Mouse (Mus musculus): ENCODE measurements at regions not wholly inside any gene's neighbourhood (a gene's known extent, or its start where the extent isn't known, plus 50 kb on each side); places are given as distances from the start of the nearest gene placed in this dataset.

GRCm38 (mm10) chr1:138343451-138343850 is 69.9 kb downstream of the Atp6v1g3 start:
- no peak for DNase-seq (ENCODE audit: low spot score in 2 of 2)

- no peak for DNase-seq (ENCODE audit: low spot score in 2 of 2)
These were observed 71.4 kb downstream of the Atp6v1g3 start for GRCm38 (mm10) chr1:138344920-138345319.

- peak in 1 of 2 experiments; percentile 29 for DNase-seq (ENCODE audit: low spot score in 2 of 2)
These were observed 72.5 kb downstream of the Atp6v1g3 start for GRCm38 (mm10) chr1:138345992-138346391.

GRCm38 (mm10) chr1:138346904-138347303 is 73.4 kb downstream of the Atp6v1g3 start:
- DNase-seq (ENCODE audit: low spot score in 2 of 2): no peak

- no peak for DNase-seq (ENCODE audit: low spot score in 2 of 2)
These were observed 74.9 kb downstream of the Atp6v1g3 start for GRCm38 (mm10) chr1:138348447-138348846.

GRCm38 (mm10) chr1:138349099-138349498 is 75.6 kb downstream of the Atp6v1g3 start:
- no peak for DNase-seq (ENCODE audit: low spot score in 2 of 2)

- no peak for DNase-seq (ENCODE audit: low spot score in 2 of 2)
These were observed 82.9 kb downstream of the Atp6v1g3 start for GRCm38 (mm10) chr1:138356407-138356806.

- DNase-seq (ENCODE audit: low spot score in 2 of 2): no peak
These were observed 89.3 kb downstream of the Atp6v1g3 start for GRCm38 (mm10) chr1:138362684-138363472.

- no peak for DNase-seq (ENCODE audit: low spot score in 2 of 2)
These were observed 96.5 kb downstream of the Atp6v1g3 start for GRCm38 (mm10) chr1:138369953-138370482.

GRCm38 (mm10) chr1:138371474-138371873 is 97.9 kb downstream of the Atp6v1g3 start:
- DNase-seq (ENCODE audit: low spot score in 2 of 2): no peak

- no peak for DNase-seq (ENCODE audit: low spot score in 2 of 2)
These were observed 110.6 kb downstream of the Atp6v1g3 start for GRCm38 (mm10) chr1:138384146-138384545.

- peak in 1 of 2 experiments; percentile 23 for DNase-seq (ENCODE audit: low spot score in 2 of 2)
These were observed 111.8 kb downstream of the Atp6v1g3 start for GRCm38 (mm10) chr1:138385156-138385841.

- no peak for DNase-seq (ENCODE audit: low spot score in 2 of 2)
These were observed 112.5 kb downstream of the Atp6v1g3 start for GRCm38 (mm10) chr1:138386001-138386400.

GRCm38 (mm10) chr1:138388634-138389033 is 115.1 kb downstream of the Atp6v1g3 start:
- peak; percentile 28 to 77 for DNase-seq (ENCODE audit: low spot score in 2 of 2)

- no peak for DNase-seq (ENCODE audit: low spot score in 2 of 2)
These were observed 116.1 kb downstream of the Atp6v1g3 start for GRCm38 (mm10) chr1:138389676-138390075.

GRCm38 (mm10) chr1:138418610-138419009 is 145.1 kb downstream of the Atp6v1g3 start:
- DNase-seq (ENCODE audit: low spot score in 2 of 2): no peak

- DNase-seq (ENCODE audit: low spot score in 2 of 2): no peak
These were observed 153.9 kb downstream of the Atp6v1g3 start for GRCm38 (mm10) chr1:138427416-138427815.

Data from layer of hippocampus, postnatal 14 days (tissue).